Mouse (Mus musculus) cerebellum, postnatal 10 days (tissue): ENCODE data around the gene Plpp6.
"Not testable (repeated sequence)": the region's sequence is repeated elsewhere in the genome, so short reads cannot be mapped to it uniquely, and the experiment has no call there.

Source experiments
- DNase-seq, 2 experiments: peaks; one replicate each; pipeline ENCODE4 v3.0.0; 2021; ENCODE audit warnings: mixed read lengths in 2 of 2

Plpp6 gene

DNA sequence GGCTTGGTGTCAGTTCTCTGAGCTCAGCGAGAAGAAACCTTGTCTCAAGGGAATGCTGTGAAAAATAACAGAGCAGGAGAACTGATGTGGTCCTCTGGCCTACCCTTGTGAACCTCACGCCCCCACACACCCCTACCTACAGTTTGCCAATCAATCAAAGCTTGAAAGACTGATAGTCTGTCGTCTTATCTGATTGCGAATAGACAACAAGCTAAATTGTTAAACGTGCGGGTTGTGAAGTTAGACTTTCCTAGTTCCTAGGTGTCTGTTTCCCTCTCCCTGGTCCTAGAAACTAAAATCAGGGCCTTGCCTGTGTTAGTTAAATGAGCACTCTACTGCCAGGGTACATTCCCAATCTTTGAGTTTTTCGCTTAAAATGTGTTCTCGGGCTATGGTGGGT lies 25.8 kb downstream of the Plpp6 start:
- DNase-seq = no peak

DNA sequence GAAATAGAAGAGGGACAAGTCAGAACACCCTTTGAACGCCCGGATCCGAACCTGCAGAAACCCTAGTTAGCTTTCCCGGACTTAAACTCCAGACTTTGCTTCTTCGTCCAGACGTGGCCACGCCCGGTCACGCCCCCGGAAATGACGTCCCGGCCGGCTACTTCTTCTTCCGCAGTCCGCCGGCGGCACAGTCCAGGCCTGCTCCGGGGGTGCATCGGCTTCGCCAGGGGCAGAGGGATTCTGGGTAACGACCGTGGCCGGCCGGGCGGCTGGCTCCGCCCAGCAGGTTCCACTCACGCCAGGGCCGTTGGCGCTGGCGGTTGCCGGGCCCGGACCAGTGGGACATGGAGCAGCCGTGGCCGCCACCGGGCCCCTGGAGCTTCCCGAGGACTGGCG lies 26.4 kb downstream of the Plpp6 start, which contains the start of gene Cdc37l1:
TSS of gene Cdc37l1 (plus strand) at position 159 of the 396 bp plus-strand sequence.
- DNase-seq = peak; percentile 99

DNA sequence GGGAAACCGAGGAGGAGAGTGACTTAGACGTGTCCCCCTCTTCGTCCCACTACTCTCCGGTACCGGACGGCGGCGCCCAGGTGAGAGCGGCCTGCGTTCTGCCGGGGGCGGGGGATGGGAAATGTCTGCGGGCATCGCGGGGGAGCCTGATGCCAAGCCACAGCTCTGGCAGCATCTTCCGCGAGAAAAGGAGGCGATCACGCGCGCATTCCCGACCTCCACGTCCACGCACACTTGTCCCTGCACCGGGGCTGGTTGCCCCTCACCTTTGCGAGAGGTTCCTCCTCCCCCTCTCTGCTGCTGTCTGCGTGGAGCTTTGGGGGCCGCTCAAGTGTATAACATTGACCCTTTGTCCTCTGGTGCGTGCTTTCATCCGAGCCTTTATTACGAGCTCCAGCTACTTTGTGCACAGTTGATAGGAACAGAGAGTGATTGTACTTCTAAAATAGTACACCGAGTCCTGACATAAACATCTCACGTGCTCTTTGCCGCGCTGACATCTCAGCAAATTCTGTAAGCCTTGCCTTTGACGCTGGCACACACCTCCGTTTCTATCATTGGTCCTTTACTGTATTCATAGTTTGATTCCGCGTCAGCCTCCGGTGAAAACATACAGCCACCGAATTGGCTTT lies 27.0 kb downstream of the Plpp6 start:
- peak in 1 of 2 experiments; percentile 77 for DNase-seq

DNA sequence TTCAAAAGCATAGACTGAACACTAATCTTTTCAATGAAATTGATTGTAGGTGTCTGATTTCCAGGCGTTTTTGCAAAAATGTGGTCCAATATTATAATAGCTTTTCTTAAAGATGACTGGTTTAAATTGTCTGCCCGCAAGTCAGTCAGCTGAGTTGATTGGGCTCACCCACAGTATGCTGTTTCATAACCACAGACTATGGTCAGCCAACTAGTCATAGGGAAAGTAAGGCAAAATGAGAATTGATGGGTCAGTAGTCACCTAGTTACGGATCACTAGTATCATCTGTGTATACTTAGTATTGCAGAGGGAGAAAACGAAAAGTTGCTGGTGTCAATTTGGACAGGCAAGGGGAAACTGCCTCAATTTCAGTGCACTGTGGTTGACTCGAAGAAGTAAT lies 27.6 kb downstream of the Plpp6 start:
- DNase-seq = no peak

DNA sequence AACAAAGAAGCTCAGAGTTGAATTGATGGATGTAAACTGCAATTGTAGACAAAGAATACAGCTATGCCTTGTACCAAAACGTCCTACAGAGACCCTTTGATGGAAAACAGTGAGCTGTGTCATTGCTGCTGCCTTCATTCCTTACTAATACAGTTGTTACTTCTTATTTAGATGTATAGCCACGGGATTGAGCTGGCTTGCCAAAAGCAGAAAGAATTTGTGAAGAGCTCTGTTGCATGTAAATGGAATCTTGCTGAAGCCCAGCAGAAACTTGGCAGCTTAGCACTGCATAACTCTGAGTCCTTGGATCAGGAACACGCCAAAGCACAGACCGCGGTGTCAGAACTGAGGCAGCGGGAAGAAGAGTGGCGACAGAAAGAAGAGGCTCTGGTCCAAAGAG lies 31.1 kb downstream of the Plpp6 start:
- DNase-seq = peak; percentile 32 to 56

DNA sequence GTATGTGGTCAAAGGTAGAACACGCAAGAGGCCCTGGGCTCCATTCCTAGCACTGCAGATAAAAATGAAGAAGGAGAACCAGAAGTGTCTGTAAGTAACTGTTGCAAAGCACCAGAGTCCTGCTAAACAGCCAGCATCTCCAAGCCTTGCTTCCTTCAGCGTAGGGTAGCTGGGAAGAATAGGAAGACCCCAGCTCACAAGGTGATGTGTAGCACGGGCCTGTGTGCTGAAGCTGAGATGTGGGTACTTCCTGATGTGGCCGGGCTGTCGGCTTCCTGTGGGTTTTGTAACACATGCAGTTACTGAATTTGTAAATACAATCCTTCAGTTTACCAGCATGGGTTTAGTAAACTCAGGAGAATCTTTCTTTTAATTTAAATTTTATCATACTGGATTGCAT lies 31.6 kb downstream of the Plpp6 start:
- DNase-seq = no peak

DNA sequence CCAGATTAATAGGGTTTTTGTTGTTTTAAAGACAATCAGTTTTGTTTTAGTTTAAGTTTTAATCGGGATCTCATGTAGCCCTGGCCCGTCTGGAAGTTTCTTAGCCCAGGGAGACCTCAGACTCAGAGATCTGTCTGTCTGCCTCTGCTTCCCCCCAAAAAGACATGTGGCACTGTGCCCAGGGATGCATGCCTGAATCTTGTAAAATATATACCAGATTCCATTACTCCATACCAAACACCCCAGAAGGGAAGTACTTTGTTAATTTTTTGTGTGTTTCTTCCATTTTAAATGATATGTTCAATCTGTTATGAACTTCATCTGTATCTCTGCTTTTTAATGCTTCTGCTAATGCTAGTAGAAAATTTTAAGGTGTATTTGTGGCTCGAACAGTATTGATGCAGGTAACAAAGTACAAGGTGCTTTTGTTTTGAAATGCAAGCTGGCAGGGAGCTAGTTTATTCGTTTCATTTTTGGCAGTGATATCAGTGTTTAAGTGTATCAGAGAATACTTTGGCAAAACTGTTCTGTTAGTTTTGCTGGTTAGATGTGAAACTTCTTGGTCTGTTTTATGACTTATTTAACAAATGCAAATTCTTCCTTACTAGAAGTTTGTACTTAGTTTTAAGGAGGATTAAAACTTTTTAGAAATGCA lies 34.4 kb downstream of the Plpp6 start:
- DNase-seq = no peak

DNA sequence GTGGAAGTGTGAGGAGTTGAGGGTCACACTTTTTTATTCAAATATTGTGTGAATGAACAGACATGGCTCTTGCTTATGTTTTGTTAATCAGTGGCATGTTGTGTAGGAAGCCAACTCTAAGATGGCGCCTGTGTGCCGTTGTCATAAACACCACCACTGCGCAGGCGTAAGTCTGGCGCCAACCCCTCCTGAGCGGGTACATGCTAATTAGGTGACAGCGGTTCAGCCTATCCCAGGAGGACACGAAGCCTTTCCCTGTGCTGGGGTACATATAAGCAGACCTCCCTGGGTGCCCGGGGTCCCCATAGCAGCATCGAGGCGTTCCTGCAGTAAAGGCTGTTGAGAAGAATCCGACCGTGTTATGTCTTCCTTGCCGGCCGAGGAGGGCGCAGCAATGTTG lies 36.6 kb downstream of the Plpp6 start:
- not testable (repeated sequence) for DNase-seq

DNA sequence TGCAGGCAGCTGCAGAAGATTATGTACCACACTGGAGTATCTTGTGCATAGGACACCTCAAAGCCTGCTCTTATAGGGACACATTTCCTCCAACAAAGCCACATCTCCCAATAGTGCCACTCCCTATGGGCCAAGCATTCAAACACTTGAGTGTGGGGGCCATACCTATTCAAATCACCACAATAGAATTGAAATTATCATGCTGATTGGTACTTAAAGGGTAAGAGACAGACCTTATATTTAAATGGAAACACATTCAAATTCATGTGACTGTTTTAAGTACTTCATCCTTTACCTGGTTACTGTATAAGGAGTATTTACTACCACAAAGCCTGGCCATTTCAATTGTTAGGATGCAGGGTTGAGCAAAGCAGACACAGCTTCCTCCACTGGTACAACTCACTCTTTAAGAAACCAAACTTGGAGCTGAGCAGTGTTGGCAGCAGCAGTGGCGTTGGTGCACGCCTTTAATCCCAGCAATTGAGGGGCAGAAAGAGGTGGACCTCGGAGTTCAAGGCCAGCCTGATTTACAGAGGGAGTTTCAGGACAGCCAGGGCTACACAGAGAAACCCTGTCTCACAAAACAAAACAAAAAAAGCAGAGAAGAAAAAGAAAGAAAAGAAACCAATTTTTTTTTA lies 44.4 kb downstream of the Plpp6 start:
- DNase-seq = no peak

DNA sequence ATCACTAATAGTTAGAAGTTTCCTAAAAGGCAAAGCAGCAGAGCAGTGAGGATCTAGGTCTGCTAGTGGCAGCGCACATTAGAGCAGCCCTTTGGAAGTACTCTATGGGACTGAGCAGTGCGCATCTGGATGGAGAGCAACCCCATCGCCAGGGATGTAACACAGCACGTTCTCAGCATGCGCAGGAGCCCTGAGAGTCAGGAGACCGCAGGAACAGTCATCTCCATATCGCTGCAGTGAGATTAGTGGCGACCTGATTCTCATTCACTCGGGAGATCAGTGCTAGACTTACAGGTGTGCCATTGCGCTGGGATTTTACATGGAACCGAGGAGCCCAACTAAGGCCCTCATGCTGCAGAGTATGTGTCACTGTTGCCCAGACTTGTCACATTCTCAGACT lies 45.3 kb downstream of the Plpp6 start:
- no peak for DNase-seq

DNA sequence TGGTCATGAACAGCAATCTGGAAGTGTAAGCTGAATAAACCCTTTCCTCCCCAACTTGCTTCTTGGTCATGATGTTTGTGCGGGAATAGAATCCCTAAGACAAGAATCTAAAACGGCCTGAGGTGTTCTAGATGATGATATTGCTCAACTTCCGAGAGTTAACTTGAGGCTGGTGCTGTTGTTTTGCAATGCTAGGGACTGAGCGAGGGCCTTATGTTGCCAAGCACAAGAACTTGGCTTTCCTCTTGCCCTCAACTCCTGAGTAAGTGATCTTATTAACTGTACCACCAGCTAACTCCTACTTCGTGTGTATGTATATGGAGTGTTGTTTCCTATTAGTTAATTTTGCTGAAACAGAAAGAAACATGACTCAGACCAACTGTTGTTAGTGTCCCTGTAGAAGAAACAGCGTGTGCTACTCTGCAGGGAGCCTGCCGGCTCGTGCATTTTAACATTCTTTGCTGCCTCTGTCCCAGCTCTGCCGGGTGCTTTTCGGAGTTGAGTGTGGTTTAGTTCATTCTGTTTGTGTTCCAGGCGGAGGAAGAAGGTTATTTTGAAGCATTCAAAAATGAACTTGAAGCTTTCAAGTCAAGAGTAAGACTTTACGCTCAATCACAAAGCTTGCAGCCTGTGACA lies 47.7 kb downstream of the Plpp6 start:
- no peak for DNase-seq

DNA sequence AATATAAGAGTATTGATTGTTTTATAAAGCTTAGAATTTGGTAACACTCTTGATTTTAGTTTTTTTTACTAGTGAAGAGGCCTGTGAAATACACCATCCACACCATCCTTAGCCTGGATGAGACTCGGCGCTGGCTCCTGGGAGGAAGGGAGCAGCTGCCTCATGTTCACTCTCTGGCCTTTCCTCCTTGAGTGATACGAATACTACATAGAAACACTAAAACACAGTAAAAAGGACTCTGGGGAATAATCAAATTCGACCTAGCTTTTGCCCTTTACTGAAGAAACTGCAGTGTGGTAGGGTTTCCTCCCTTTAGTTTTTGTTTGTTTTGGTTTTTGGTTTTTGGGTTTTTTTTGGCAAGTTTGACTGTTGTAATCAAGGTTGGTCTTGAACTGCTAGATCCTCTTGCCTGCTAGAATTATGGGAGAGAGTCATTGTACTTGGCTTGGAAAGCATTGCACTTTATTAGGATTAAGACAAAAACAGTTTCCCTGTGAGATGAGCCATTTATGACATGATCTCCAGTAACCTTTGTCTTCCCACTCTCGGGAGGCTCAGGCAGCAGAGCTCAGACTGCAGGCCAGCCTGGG lies 50.8 kb downstream of the Plpp6 start:
- no peak for DNase-seq

DNA sequence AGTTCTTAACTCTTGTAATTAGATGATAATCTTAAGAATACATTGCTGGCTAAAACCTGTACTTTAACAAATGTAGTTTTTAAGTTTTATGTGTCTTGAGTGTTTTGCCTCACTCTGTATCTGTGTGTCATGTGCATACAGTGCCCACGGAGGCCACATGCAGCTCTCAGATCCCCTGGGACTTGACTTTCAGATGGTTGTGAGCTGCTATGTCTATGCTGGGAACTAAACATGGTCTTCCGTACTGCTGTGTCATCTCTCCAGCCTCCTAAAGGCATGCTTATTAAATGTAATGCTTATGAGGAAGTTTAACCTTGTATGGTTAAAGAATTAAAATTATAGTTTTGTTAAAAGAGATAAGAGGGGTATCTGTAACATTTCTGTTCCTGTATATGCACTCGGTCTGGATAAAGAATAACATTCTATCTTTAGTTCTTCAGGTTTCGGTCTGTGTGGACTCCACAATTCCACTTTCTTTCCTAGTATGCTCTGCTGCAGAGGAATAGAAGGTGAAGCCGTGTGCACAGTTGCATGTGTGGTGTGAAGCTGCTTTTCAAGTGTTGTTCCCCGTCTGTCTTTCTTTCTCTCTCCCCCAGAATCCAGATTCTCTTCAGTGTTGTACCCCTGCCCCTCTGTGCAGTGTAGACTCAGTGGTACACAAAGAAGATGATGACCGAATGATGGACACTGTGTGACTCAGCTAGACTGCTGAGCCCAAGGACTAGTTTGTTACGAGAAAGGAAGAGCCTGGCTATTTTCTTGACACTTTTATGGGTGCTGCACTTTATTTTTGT lies 51.9 kb downstream of the Plpp6 start:
- no peak for DNase-seq

DNA sequence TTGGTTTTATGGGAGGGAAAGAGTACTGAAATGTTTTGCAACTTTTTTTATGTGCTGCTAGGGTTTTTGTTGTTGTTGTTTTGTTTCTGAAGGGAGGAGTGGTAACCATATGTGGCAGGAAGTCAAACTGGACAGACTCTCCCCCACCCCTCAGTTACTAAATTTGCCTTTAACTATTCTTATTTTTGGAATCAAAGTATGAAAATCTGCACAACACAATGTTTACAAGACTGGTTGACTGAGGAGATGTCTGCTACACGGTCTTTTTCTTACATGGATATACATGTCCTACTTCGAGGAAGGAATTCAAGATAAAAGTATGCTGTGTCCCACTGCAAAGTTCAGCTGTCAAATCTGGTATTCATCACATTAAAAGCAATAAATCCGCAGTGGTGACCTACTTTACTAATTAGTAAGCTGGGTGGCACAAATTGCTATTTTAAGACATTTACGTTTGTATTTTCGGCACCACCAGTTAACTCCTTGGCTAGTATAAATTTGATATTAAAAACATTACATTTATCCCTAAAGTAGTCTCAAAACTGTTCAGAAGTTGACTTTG lies 52.5 kb downstream of the Plpp6 start:
- DNase-seq = no peak
